Mouse (Mus musculus): ENCODE measurements at regions not wholly inside any gene's neighbourhood (a gene's known extent, or its start where the extent isn't known, plus 50 kb on each side); places are given as distances from the start of the nearest gene placed in this dataset.

- Histone ChIP-seq H3K9me3 (ENCODE audit: low read length) (peaks cover 50% of the 10 kb centered on the region), H3K4me3 (replicated peaks; ENCODE audit: low read length) (no peak overlapping the region), H3K36me3 (ENCODE audit: insufficient read depth, low read length) (no peaks in the 10 kb centered on the region), H3K27me3 (ENCODE audit: insufficient read depth, low read length) (no peaks in the 10 kb centered on the region), H3K4me1 (replicated peaks; ENCODE audit: low read depth, low read length) (no peaks in the 10 kb centered on the region)
- TF ChIP-seq CTCF (conservative IDR thresholded peaks at IDR 0.05; ENCODE audit: low read length) (no peak), POU5F1 (IDR thresholded peaks at IDR 0.05; ENCODE audit: borderline replicate concordance, low read length) (no peak)
Measured at GRCm38 (mm10) chr17:67419956-67420711, 65.9 kb upstream of the Ptprm start.

GRCm38 (mm10) chr17:67412546-67413250 lies 58.4 kb upstream of the Ptprm start:
- no peaks in the 10 kb centered on the region for H3K27me3 ChIP-seq (ENCODE audit: insufficient read depth, low read length)
- no peak overlapping the region for H3K4me3 ChIP-seq (replicated peaks; ENCODE audit: low read length)
- H3K9me3 ChIP-seq (ENCODE audit: low read length): peaks cover 10% of the 10 kb centered on the region
- no peak for TF ChIP-seq POU5F1 (IDR thresholded peaks at IDR 0.05; ENCODE audit: borderline replicate concordance, low read length)
- TF ChIP-seq NANOG (IDR thresholded peaks at IDR 0.05; ENCODE audit: borderline replicate concordance, low read length): no peak
- no peak for TF ChIP-seq CTCF (conservative IDR thresholded peaks at IDR 0.05; ENCODE audit: low read length)
- H3K36me3 ChIP-seq (ENCODE audit: insufficient read depth, low read length): no peaks in the 10 kb centered on the region
- H3K4me1 ChIP-seq (replicated peaks; ENCODE audit: low read depth, low read length): no peaks in the 10 kb centered on the region

- Histone ChIP-seq H3K4me3 (replicated peaks; ENCODE audit: low read length) (no peak overlapping the region), H3K36me3 (ENCODE audit: insufficient read depth, low read length) (no peaks in the 10 kb centered on the region), H3K9me3 (ENCODE audit: low read length) (peaks cover 10% of the 10 kb centered on the region), H3K4me1 (replicated peaks; ENCODE audit: low read depth, low read length) (no peaks in the 10 kb centered on the region), H3K27me3 (ENCODE audit: insufficient read depth, low read length) (no peaks in the 10 kb centered on the region)
- TF ChIP-seq POU5F1 (IDR thresholded peaks at IDR 0.05; ENCODE audit: borderline replicate concordance, low read length) (no peak), CTCF (conservative IDR thresholded peaks at IDR 0.05; ENCODE audit: low read length) (no peak), NANOG (IDR thresholded peaks at IDR 0.05; ENCODE audit: borderline replicate concordance, low read length) (no peak)
Measured at GRCm38 (mm10) chr17:67409911-67410310, 55.7 kb upstream of the Ptprm start.

- Histone ChIP-seq H3K4me1 (replicated peaks; ENCODE audit: low read depth, low read length) (no peaks in the 10 kb centered on the region), H3K36me3 (ENCODE audit: insufficient read depth, low read length) (no peaks in the 10 kb centered on the region), H3K27me3 (ENCODE audit: insufficient read depth, low read length) (no peaks in the 10 kb centered on the region), H3K9me3 (ENCODE audit: low read length) (peaks cover 7% of the 10 kb centered on the region; the same call in 1 of the 2 replicates), H3K4me3 (replicated peaks; ENCODE audit: low read length) (no peak overlapping the region)
- TF ChIP-seq NANOG (IDR thresholded peaks at IDR 0.05; ENCODE audit: borderline replicate concordance, low read length) (no peak), POU5F1 (IDR thresholded peaks at IDR 0.05; ENCODE audit: borderline replicate concordance, low read length) (no peak), CTCF (conservative IDR thresholded peaks at IDR 0.05; ENCODE audit: low read length) (no peak)
Measured at GRCm38 (mm10) chr17:67405934-67406333, 51.7 kb upstream of the Ptprm start.

Measured in E14TG2a.4 (cell line).